Mouse (Mus musculus): ENCODE measurements around the gene Zfp281. TPM values are rescaled to one million over a fixed set of nuclear protein-coding genes. Genes with fewer than 3 reads are reported as not detected.

Zfp281 gene
- polyA plus RNA-seq (2012; rRNA removed): 12.1 and 12.6 TPM in 2 replicates

- Histone ChIP-seq H3K4me3 (replicated peaks; ENCODE audit: insufficient read depth, low read depth, low read length) (peak within 1 kb of the TSS; percentile 100), H3K27me3 (ENCODE audit: control insufficient read depth, insufficient read depth, low read length) (no peaks in the 10 kb centered on the region), H3K4me1 (ENCODE audit: control insufficient read depth, insufficient read depth, low read length) (peaks cover 5% of the 10 kb centered on the region; the same call in 1 of the 2 replicates), H3K27ac (ENCODE audit: insufficient read depth, low read length) (peak within 1 kb of the TSS; percentile 96)
- WGBS: 1% methylated on average over 45 of the region's 45 CpGs
- peak; percentile 94 to 95 for DNase-seq
- no peak for TF ChIP-seq CTCF (IDR thresholded peaks at IDR 0.05; ENCODE audit: borderline replicate concordance, insufficient read depth, low read depth, low read length)
- peak; percentile 65; the same call in 1 of the 2 replicates for TF ChIP-seq POLR2A (IDR thresholded peaks at IDR 0.05; ENCODE audit: borderline replicate concordance, insufficient read depth, low read length)
Measured at GRCm38 (mm10) chr1:136624146-136625018, at the start of gene Zfp281. TSS of gene Zfp281 (plus strand) at chr1:136624901.

- no peak for DNase-seq
- TF ChIP-seq CTCF (IDR thresholded peaks at IDR 0.05; ENCODE audit: borderline replicate concordance, insufficient read depth, low read depth, low read length): no peak
- no peak for TF ChIP-seq POLR2A (IDR thresholded peaks at IDR 0.05; ENCODE audit: borderline replicate concordance, insufficient read depth, low read length)
- no peaks in the 10 kb centered on the region for H3K27me3 ChIP-seq (ENCODE audit: control insufficient read depth, insufficient read depth, low read length)
- no peak overlapping the region for H3K27ac ChIP-seq (ENCODE audit: insufficient read depth, low read length)
- 20% methylated on average over 16 of the region's 16 CpGs for WGBS
- H3K4me1 ChIP-seq (ENCODE audit: control insufficient read depth, insufficient read depth, low read length): no peaks in the 10 kb centered on the region
- no peak overlapping the region for H3K4me3 ChIP-seq (replicated peaks; ENCODE audit: insufficient read depth, low read depth, low read length)
Measured at GRCm38 (mm10) chr1:136577890-136578663, 46.6 kb upstream of the Zfp281 start.

GRCm38 (mm10) chr1:136579360-136579759, 45.3 kb upstream of the Zfp281 start:
- WGBS: 88% methylated on average over 14 of the region's 14 CpGs
- Histone ChIP-seq H3K27ac (ENCODE audit: insufficient read depth, low read length) (no peak overlapping the region), H3K4me3 (replicated peaks; ENCODE audit: insufficient read depth, low read depth, low read length) (no peak overlapping the region), H3K4me1 (ENCODE audit: control insufficient read depth, insufficient read depth, low read length) (no peaks in the 10 kb centered on the region), H3K27me3 (ENCODE audit: control insufficient read depth, insufficient read depth, low read length) (no peaks in the 10 kb centered on the region)
- DNase-seq: no peak
- TF ChIP-seq CTCF (IDR thresholded peaks at IDR 0.05; ENCODE audit: borderline replicate concordance, insufficient read depth, low read depth, low read length) (no peak), POLR2A (IDR thresholded peaks at IDR 0.05; ENCODE audit: borderline replicate concordance, insufficient read depth, low read length) (no peak)

- 92% methylated on average over 8 of the region's 8 CpGs for WGBS
- Histone ChIP-seq H3K4me3 (replicated peaks; ENCODE audit: insufficient read depth, low read depth, low read length) (no peak overlapping the region), H3K4me1 (ENCODE audit: control insufficient read depth, insufficient read depth, low read length) (no peaks in the 10 kb centered on the region), H3K27ac (ENCODE audit: insufficient read depth, low read length) (no peak overlapping the region), H3K27me3 (ENCODE audit: control insufficient read depth, insufficient read depth, low read length) (no peaks in the 10 kb centered on the region)
- TF ChIP-seq CTCF (IDR thresholded peaks at IDR 0.05; ENCODE audit: borderline replicate concordance, insufficient read depth, low read depth, low read length): no peak
- TF ChIP-seq POLR2A (IDR thresholded peaks at IDR 0.05; ENCODE audit: borderline replicate concordance, insufficient read depth, low read length): no peak
- no peak for DNase-seq
Measured at GRCm38 (mm10) chr1:136580266-136580665, 44.4 kb upstream of the Zfp281 start.

- H3K27ac ChIP-seq (ENCODE audit: insufficient read depth, low read length): no peak overlapping the region
- 92% methylated on average over 8 of the region's 8 CpGs for WGBS
- no peak overlapping the region for H3K4me3 ChIP-seq (replicated peaks; ENCODE audit: insufficient read depth, low read depth, low read length)
- H3K4me1 ChIP-seq (ENCODE audit: control insufficient read depth, insufficient read depth, low read length): no peaks in the 10 kb centered on the region
- no peaks in the 10 kb centered on the region for H3K27me3 ChIP-seq (ENCODE audit: control insufficient read depth, insufficient read depth, low read length)
- no peak for DNase-seq
- no peak for TF ChIP-seq POLR2A (IDR thresholded peaks at IDR 0.05; ENCODE audit: borderline replicate concordance, insufficient read depth, low read length)
- TF ChIP-seq CTCF (IDR thresholded peaks at IDR 0.05; ENCODE audit: borderline replicate concordance, insufficient read depth, low read depth, low read length): no peak
Measured at GRCm38 (mm10) chr1:136581841-136582240, 42.9 kb upstream of the Zfp281 start.

GRCm38 (mm10) chr1:136587761-136588405, 36.8 kb upstream of the Zfp281 start:
- WGBS: 87% methylated on average over 13 of the region's 13 CpGs
- no peak for TF ChIP-seq CTCF (IDR thresholded peaks at IDR 0.05; ENCODE audit: borderline replicate concordance, insufficient read depth, low read depth, low read length)
- no peak for TF ChIP-seq POLR2A (IDR thresholded peaks at IDR 0.05; ENCODE audit: borderline replicate concordance, insufficient read depth, low read length)
- no peaks in the 10 kb centered on the region for H3K4me1 ChIP-seq (ENCODE audit: control insufficient read depth, insufficient read depth, low read length)
- H3K4me3 ChIP-seq (replicated peaks; ENCODE audit: insufficient read depth, low read depth, low read length): no peak overlapping the region
- no peaks in the 10 kb centered on the region for H3K27me3 ChIP-seq (ENCODE audit: control insufficient read depth, insufficient read depth, low read length)
- no peak overlapping the region for H3K27ac ChIP-seq (ENCODE audit: insufficient read depth, low read length)
- no peak for DNase-seq

- Histone ChIP-seq H3K27me3 (ENCODE audit: control insufficient read depth, insufficient read depth, low read length) (no peaks in the 10 kb centered on the region), H3K27ac (ENCODE audit: insufficient read depth, low read length) (no peak overlapping the region), H3K4me1 (ENCODE audit: control insufficient read depth, insufficient read depth, low read length) (no peaks in the 10 kb centered on the region), H3K4me3 (replicated peaks; ENCODE audit: insufficient read depth, low read depth, low read length) (no peak overlapping the region)
- 4% methylated on average over 9 of the region's 9 CpGs for WGBS
- DNase-seq: no peak
- TF ChIP-seq CTCF (IDR thresholded peaks at IDR 0.05; ENCODE audit: borderline replicate concordance, insufficient read depth, low read depth, low read length): no peak
- no peak for TF ChIP-seq POLR2A (IDR thresholded peaks at IDR 0.05; ENCODE audit: borderline replicate concordance, insufficient read depth, low read length)
Measured at GRCm38 (mm10) chr1:136588908-136589307, 35.8 kb upstream of the Zfp281 start.
